In genomic region chr11:93696096-93696890, GRCm38 (mm10) we compare ENCODE assay signal across 29 mouse cellular contexts.
A peak's percentile ranks its signal among the peaks of the same experiment; 100 is the strongest.
DNase-seq lines count a peak whose midpoint lies in the region; ATAC-seq and TF ChIP-seq lines count a peak whose summit lies in the region.
"Had no signal": no experiment of that assay in that cellular context is flagged by ENCODE, and none has a peak within 500 bp of the region (broad histone marks: within the 10 kb centered on the region; RNA-seq: fewer than 3 reads in every experiment).

No protein-coding gene starts in this region.

- H3K4me3 ChIP-seq in hindbrain, postnatal 0 days (ENCODE audit: low read length), result no peak overlapping the region
- no peak overlapping the region for H3K4me3 ChIP-seq in hindbrain, embryonic 12.5 days
- H3K4me3 ChIP-seq: erythroblast, embryonic 14.5 days; forebrain, embryonic 12.5 days; heart, embryonic 12.5 days; layer of hippocampus, adult 2 months; limb, embryonic 10.5 days; limb, embryonic 15.5 days; liver, embryonic 13.5 days had no signal

- H3K27ac ChIP-seq in hindbrain, postnatal 0 days, result no peak overlapping the region
- no peak overlapping the region for H3K27ac ChIP-seq in hindbrain, embryonic 12.5 days
- H3K27ac ChIP-seq: forebrain, embryonic 12.5 days; hindbrain, embryonic 14.5 days; layer of hippocampus, adult 2 months; limb, embryonic 10.5 days; limb, embryonic 15.5 days; liver, embryonic 13.5 days; macrophage had no signal

- H3K4me1 ChIP-seq in hindbrain, postnatal 0 days (ENCODE audit: insufficient read depth, low read length), result no peaks in the 10 kb centered on the region
- H3K4me1 ChIP-seq in hindbrain, embryonic 12.5 days, result no peaks in the 10 kb centered on the region
- H3K4me1 ChIP-seq: forebrain, embryonic 12.5 days; heart, embryonic 12.5 days; limb, embryonic 10.5 days; limb, embryonic 15.5 days; liver, embryonic 13.5 days had no signal

- DNase-seq in hindbrain, postnatal 0 days (ENCODE audit: low spot score), result peak; percentile 54
- peak; percentile 85 for DNase-seq in cerebellum, adult 8-10 months
- peak; percentile 86 to 87 for DNase-seq in cerebellum, postnatal 25 days
- no peak for DNase-seq in adipocyte (ENCODE audit: low spot score)
- DNase-seq: adrenal gland, postnatal 14 days; forebrain, postnatal 0 days; gastrocnemius, postnatal 14 days; heart, adult 18-20 months; heart, postnatal 4 days; kidney, adult 11 months; kidney, postnatal 36 days; liver, embryonic 13.5 days; lung, adult 18-20 months; midbrain, embryonic 14.5 days; thymus, adult 2 months; thymus, postnatal 4 days had no signal

- no peaks in the 10 kb centered on the region for H3K27me3 ChIP-seq in hindbrain, postnatal 0 days (ENCODE audit: insufficient read depth, low read length)
- no peaks in the 10 kb centered on the region for H3K27me3 ChIP-seq in hindbrain, embryonic 12.5 days
- H3K27me3 ChIP-seq: forebrain, embryonic 12.5 days; heart, embryonic 12.5 days; limb, embryonic 15.5 days; liver, embryonic 13.5 days had no signal

- TF ChIP-seq CTCF in hindbrain, postnatal 0 days (IDR thresholded peaks at IDR 0.05; ENCODE audit: low read depth), result no peak

- H3K9ac ChIP-seq in hindbrain, postnatal 0 days (replicated peaks; ENCODE audit: low read length), result no peak overlapping the region
- H3K9ac ChIP-seq in hindbrain, embryonic 12.5 days, result no peak overlapping the region
- H3K9ac ChIP-seq: forebrain, embryonic 12.5 days; forebrain, postnatal 0 days; heart, embryonic 12.5 days; hindbrain, embryonic 14.5 days; limb, embryonic 15.5 days; liver, embryonic 13.5 days had no signal

- H3K36me3 ChIP-seq in hindbrain, postnatal 0 days (ENCODE audit: insufficient read depth, low read length), result no peaks in the 10 kb centered on the region
- no peaks in the 10 kb centered on the region for H3K36me3 ChIP-seq in hindbrain, embryonic 12.5 days
- H3K36me3 ChIP-seq: forebrain, embryonic 12.5 days; G1E; heart, embryonic 12.5 days; limb, embryonic 10.5 days; limb, embryonic 15.5 days; liver, embryonic 13.5 days had no signal

- no peak overlapping the region for H3K4me2 ChIP-seq in hindbrain, postnatal 0 days (ENCODE audit: low read depth, low read length)
- H3K4me2 ChIP-seq in hindbrain, embryonic 12.5 days (replicated peaks), result no peak overlapping the region
- H3K4me2 ChIP-seq: forebrain, embryonic 12.5 days; heart, embryonic 12.5 days; hindbrain, embryonic 14.5 days; limb, embryonic 15.5 days; liver, embryonic 13.5 days had no signal

- WGBS in hindbrain, postnatal 0 days, result 71% methylated on average over 12 of the region's 12 CpGs
- WGBS in hindbrain, embryonic 12.5 days, result 85% methylated on average over 12 of the region's 12 CpGs

- H3K9me3 ChIP-seq in hindbrain, postnatal 0 days (ENCODE audit: low read length), result no peaks in the 10 kb centered on the region
- no peaks in the 10 kb centered on the region for H3K9me3 ChIP-seq in hindbrain, embryonic 12.5 days (replicated peaks)
- H3K9me3 ChIP-seq: forebrain, embryonic 12.5 days; heart, embryonic 12.5 days; limb, embryonic 10.5 days; limb, embryonic 15.5 days; liver, embryonic 13.5 days had no signal

- ATAC-seq in hindbrain, postnatal 0 days, result peak; percentile 45; the same call in 1 of the 2 replicates
- ATAC-seq in hindbrain, embryonic 12.5 days (ENCODE audit: low FRiP score), result no peak
- ATAC-seq in cerebellum, adult (ENCODE audit: insufficient number of reproducible peaks, low FRiP score, low TSS enrichment), result peak; percentile 95
- no peak for ATAC-seq in megakaryocyte, adult 5-6 weeks (ENCODE audit: poor library complexity, severe bottlenecking)
- ATAC-seq: forebrain, postnatal 0 days; inflammation-experienced regulatory T-cells, adult 6 months had no signal

Comparison
In these comparisons a context has a peak if more than half of its experiments do, and no peak if none do; other contexts are left out.
1. ATAC-seq: peak in hindbrain, postnatal 0 days (single experiment) and cerebellum, adult (single experiment); none in hindbrain, embryonic 12.5 days (single experiment) and megakaryocyte, adult 5-6 weeks (single experiment).